Mouse (Mus musculus): ENCODE data around the gene Mdp1.

DNA sequence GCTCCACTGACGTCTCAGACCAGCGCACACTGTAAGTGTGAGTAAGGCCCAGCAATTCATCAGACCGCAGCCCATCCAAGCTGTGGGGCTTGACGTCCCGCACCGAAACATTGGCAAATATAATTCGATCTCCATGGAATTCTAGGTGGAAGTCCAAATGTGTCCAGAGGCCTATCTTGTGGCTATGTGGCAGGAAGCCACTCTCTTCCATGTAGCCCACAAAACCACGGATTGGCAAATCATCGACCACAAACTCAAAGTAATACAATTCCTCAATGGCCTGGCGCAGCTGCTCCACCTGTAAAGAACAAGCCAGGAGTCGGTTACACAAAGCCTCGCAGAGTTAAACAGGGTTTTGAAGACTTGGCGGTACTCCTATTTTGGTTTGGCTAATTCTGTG is 19.0 kb downstream of the Mdp1 start:
- TF ChIP-seq POLR2A (IDR thresholded peaks at IDR 0.05; ENCODE audit: low read depth, low read length) (no peak), CTCF (IDR thresholded peaks at IDR 0.05; ENCODE audit: extremely low read depth, insufficient read length, insufficient replicate concordance, low read depth, low read length) (no peak)

Measured in small intestine, adult 2 months (tissue).